Mouse (Mus musculus): ENCODE results near the gene Zfp518a.

DNA sequence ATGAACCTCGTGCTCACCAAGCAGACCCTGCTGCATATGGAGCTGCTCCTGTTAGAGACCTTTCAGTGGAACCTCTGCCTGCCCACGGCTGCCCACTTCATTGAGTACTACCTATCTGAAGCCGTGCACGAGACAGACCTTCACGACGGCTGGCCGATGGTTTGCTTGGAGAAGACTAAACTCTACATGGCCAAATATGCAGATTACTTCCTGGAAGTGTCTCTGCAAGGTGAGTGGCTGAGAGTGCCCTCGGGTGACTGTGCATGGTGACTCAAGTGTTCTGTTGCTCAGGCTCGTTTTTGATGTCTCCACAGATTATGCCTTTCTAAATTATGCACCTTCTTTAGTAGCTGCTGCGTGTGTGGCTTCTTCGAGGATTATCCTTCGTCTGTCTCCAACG is 49.8 kb upstream of the Zfp518a start:
- TF ChIP-seq POLR2A (IDR thresholded peaks at IDR 0.05; ENCODE audit: insufficient read depth, low read depth, low read length) = no peak
- TF ChIP-seq CTCF (IDR thresholded peaks at IDR 0.05) = no peak
- TF ChIP-seq EP300 (IDR thresholded peaks at IDR 0.05; ENCODE audit: insufficient read depth, low read depth, low read length) = no peak

Data from heart, adult 2 months (tissue).